Mouse (Mus musculus) hindbrain, embryonic 11.5 days (tissue): ENCODE measurements around the gene Mmadhc. TPM values are rescaled to one million over a fixed set of nuclear protein-coding genes. Genes with fewer than 3 reads are reported as not detected.

Experiments used
- ATAC-seq: fragments of 200-750 bp; cut with Nextera tagmentation; 2 replicates; pipeline ENCODE4 v1.8.0; 2017; ENCODE audit warnings: mild to moderate bottlenecking, moderate TSS enrichment, moderate library complexity; ENCODE audit not compliant: low FRiP score
- DNase-seq: peaks from one replicate; pipeline ENCODE4 v3.0.0-alpha.2; 2015; ENCODE audit warnings: low spot score
- H3K27ac ChIP-seq: fragments of 300-500 bp; sonication (generic); 2 replicates; pipeline ENCODE4 v1.5.1; 2014; ENCODE audit warnings: mild to moderate bottlenecking, low read depth, low read length
- H3K27me3 ChIP-seq: fragments of 300-500 bp; sonication (generic); 2 replicates; pipeline ENCODE4 v1.6.1; 2014; ENCODE audit warnings: mild to moderate bottlenecking, low read length, moderate library complexity, mixed read lengths; ENCODE audit not compliant: control insufficient read depth, insufficient read depth
- H3K36me3 ChIP-seq: fragments of 300-500 bp; sonication (generic); 2 replicates; pipeline ENCODE4 v1.6.1; 2014; ENCODE audit warnings: mild to moderate bottlenecking, low read length, moderate library complexity, mixed read lengths; ENCODE audit not compliant: control insufficient read depth, insufficient read depth
- H3K4me1 ChIP-seq: fragments of 300-500 bp; sonication (generic); replicated peaks from 2 replicates; pipeline ENCODE4 v1.6.1; 2014; ENCODE audit warnings: low read length, mixed read lengths; ENCODE audit not compliant: control insufficient read depth, insufficient read depth
- H3K4me2 ChIP-seq: fragments of 300-500 bp; sonication (generic); replicated peaks from 2 replicates; pipeline ENCODE4 v1.6.1; 2014; ENCODE audit warnings: mild to moderate bottlenecking, low read depth, low read length
- H3K4me3 ChIP-seq: fragments of 300-500 bp; sonication (generic); 2 replicates; pipeline ENCODE4 v1.5.1; 2014; ENCODE audit warnings: low read depth, low read length
- H3K9ac ChIP-seq: fragments of 300-500 bp; sonication (generic); 2 replicates; pipeline ENCODE4 v1.6.1; 2014; ENCODE audit warnings: low read depth, low read length
- H3K9me3 ChIP-seq: fragments of 300-500 bp; sonication (generic); 2 replicates; pipeline ENCODE4 v1.6.1; 2016; ENCODE audit warnings: low read length; ENCODE audit not compliant: control insufficient read depth
- WGBS: fragments of 180-500 bp; shearing (Covaris S2); extraction: QIAGEN DNeasy Blood & Tissue Kit; methylation state at CpG from one replicate; pipeline ENCODE4 v1.1.7; 2014; 5-methylcytosine and 5-hydroxymethylcytosine counted together
- polyA plus RNA-seq: library from polyadenylated mRNA; unstranded; fragments of >200 nt; fragmentation: Nextera tagmentation; extraction: Ambion mirVana; gene quantifications from 2 replicates; pipeline ENCODE4 v1.2.1, GENCODE M21; 2014

Gene Mmadhc
- polyA plus RNA-seq, 1 experiment from 2014 or later, result 179 TPM

DNA sequence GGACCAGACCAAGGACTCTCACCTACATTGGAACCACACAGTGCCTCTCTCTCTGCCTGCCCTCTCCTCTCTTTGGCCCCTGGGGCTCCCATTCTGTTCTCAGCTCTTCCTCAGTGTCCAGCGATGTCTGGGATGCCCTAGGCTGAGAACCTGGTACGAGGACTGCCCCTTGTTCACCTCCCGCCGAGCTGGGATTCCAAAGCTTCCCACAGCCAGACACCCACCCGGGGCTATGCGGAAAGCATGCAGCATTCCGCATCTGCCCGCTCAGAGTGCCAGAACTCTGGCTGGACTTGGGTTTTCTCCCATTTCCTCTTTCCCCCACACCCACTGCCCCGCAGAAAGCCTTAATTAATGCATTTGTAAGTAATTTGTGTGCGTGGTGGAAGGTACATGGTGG is 19.9 kb downstream of the Mmadhc start:
- Histone ChIP-seq H3K4me2 (no peak overlapping the region), H3K27me3 (no peaks in the 10 kb centered on the region), H3K9me3 (no peaks in the 10 kb centered on the region), H3K27ac (no peak overlapping the region), H3K4me1 (no peaks in the 10 kb centered on the region), H3K4me3 (no peak overlapping the region), H3K36me3 (0 out of 2 replicates have a peak, but pooled peaks cover 6% of the 10 kb centered on the region), H3K9ac (no peak overlapping the region)
- DNase-seq (no peak), ATAC-seq (no peak)
- 63% methylated on average over 10 of the region's 10 CpGs for WGBS

GRCm38 (mm10) chr2:50273415-50273814 is 23.2 kb downstream of the Mmadhc start:
- no peak for ATAC-seq
- DNase-seq, result no peak
- 83% methylated on average over 6 of the region's 6 CpGs for WGBS

GRCm38 (mm10) chr2:50272165-50272564 is 24.4 kb downstream of the Mmadhc start:
- Histone ChIP-seq H3K27me3 (no peaks in the 10 kb centered on the region), H3K36me3 (no peaks in the 10 kb centered on the region), H3K27ac (no peak overlapping the region), H3K9ac (no peak overlapping the region), H3K4me1 (no peaks in the 10 kb centered on the region), H3K9me3 (no peaks in the 10 kb centered on the region), H3K4me3 (no peak overlapping the region), H3K4me2 (no peak overlapping the region)
- WGBS, result 50% methylated on average over 5 of the region's 5 CpGs
- DNase-seq (peak; percentile 45), ATAC-seq (no peak)

More at GRCm38 (mm10) chr2:50273415-50273814, 23.2 kb downstream of the Mmadhc start:
- no peak overlapping the region for H3K9ac ChIP-seq
- H3K4me1 ChIP-seq, result no peaks in the 10 kb centered on the region
- H3K9me3 ChIP-seq, result no peaks in the 10 kb centered on the region
- no peaks in the 10 kb centered on the region for H3K27me3 ChIP-seq
- no peak overlapping the region for H3K27ac ChIP-seq
- no peaks in the 10 kb centered on the region for H3K36me3 ChIP-seq
- H3K4me3 ChIP-seq, result no peak overlapping the region
- H3K4me2 ChIP-seq, result no peak overlapping the region

DNA sequence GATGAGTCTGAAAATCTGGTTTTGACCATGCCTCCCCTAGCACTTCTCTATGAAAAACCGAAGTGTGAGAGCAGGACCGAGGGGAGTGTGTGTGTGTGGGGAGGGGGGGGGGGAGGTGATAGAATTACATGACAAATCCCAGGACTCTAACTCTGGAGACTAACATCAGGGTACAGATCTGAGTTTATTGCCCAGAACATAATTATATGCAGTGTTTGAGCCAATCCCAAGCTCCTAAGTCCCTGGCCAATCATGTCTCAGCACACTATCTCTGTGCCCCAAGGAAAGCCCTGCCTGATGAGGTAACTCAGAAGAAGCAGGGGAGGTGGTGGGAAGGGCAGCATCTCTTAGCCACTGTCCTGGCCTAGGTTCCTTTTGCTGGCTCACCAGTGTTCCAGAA is 28.1 kb downstream of the Mmadhc start:
- Histone ChIP-seq H3K4me1 (no peaks in the 10 kb centered on the region), H3K4me3 (no peak overlapping the region), H3K27ac (no peak overlapping the region), H3K9ac (no peak overlapping the region), H3K27me3 (no peaks in the 10 kb centered on the region), H3K4me2 (no peak overlapping the region), H3K36me3 (no peaks in the 10 kb centered on the region), H3K9me3 (no peaks in the 10 kb centered on the region)
- DNase-seq (no peak), ATAC-seq (no peak)
- WGBS, result 89% methylated on average over 2 of the region's 2 CpGs

DNA sequence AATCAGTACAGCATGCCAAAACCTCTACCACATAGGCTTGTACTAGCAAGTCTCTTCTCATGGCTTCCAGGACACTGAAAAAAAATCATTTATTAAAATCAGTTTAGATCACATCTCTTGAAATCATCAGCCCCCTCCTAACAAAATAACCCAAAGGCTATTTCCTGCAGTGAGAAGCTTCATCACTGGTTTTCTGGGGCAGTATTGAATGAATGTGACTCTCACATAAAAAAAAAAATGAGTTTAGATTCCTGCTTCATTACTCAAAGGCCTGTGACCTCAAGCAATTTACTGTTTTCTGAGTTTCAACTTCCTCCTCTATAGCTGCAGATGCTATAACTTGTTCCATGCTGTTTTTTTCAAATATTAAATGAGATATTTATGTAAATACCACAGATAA is 29.6 kb downstream of the Mmadhc start:
- no peaks in the 10 kb centered on the region for H3K27me3 ChIP-seq
- H3K36me3 ChIP-seq, result no peaks in the 10 kb centered on the region
- no peak overlapping the region for H3K4me3 ChIP-seq
- ATAC-seq (no peak), DNase-seq (no peak)
- no peak overlapping the region for H3K4me2 ChIP-seq
- H3K4me1 ChIP-seq, result no peaks in the 10 kb centered on the region
- H3K9me3 ChIP-seq, result no peaks in the 10 kb centered on the region
- H3K27ac ChIP-seq, result no peak overlapping the region
- no peak overlapping the region for H3K9ac ChIP-seq

DNA sequence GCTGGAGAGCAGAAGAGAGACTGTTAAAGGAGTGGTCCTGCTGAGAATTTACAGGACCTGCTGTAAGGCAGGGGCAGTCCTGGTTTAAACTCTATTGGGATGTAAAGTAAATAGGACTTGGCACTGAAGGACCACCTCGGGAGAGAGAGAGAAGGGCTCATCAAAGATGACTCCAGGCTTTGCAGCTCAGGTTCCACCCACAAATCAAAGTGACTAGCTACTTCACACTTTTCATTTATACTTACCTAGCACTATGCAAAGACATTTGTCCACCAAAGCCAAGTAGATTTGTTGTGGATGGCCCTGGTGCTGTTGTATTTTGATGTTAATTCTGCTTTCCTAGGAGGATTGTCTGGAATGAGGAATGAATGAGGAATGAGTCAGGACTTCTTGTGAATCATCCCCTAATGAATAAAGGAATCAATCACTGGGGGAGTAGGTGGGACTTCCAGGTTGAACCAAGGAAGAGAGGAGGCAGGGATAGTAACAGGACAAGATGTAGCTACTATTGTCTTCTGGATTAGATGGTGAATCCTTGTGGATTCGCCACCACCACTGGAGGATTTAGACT is 31.3 kb downstream of the Mmadhc start:
- H3K27ac ChIP-seq, result no peak overlapping the region
- no peaks in the 10 kb centered on the region for H3K9me3 ChIP-seq
- WGBS, result 21% methylated on average over 2 of the region's 2 CpGs

DNA sequence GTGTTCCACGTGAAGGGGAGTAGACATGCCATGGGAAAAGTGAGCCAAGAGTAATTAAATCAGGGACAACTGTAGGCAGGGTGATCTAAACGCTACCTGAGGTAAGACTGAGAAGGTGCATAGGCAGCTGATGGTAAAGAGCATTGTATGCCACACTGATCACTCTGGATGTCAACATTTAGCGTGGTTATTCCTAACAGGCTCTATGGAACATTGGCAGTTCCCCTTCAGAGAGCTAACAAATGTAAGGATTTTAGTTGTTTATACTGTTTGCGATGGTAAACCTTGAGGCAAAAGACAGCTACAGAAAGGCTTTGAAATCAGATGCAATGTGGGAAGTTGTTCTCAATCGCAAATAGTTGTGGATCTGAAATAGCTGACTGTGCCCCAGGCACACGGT is 32.5 kb downstream of the Mmadhc start:
- no peaks in the 10 kb centered on the region for H3K4me1 ChIP-seq
- 83% methylated on average over 6 of the region's 6 CpGs for WGBS
- H3K9ac ChIP-seq, result no peak overlapping the region
- no peaks in the 10 kb centered on the region for H3K36me3 ChIP-seq
- no peak overlapping the region for H3K27ac ChIP-seq
- no peak overlapping the region for H3K4me2 ChIP-seq
- ATAC-seq (no peak), DNase-seq (no peak)
- no peaks in the 10 kb centered on the region for H3K27me3 ChIP-seq
- no peak overlapping the region for H3K4me3 ChIP-seq
- H3K9me3 ChIP-seq, result no peaks in the 10 kb centered on the region

More for the DNA sequence above, 31.3 kb downstream of the Mmadhc start:
- Histone ChIP-seq H3K36me3 (no peaks in the 10 kb centered on the region), H3K4me3 (no peak overlapping the region), H3K27me3 (no peaks in the 10 kb centered on the region), H3K9ac (no peak overlapping the region), H3K4me2 (no peak overlapping the region), H3K4me1 (no peaks in the 10 kb centered on the region)
- no peak for DNase-seq
- no peak for ATAC-seq

- ATAC-seq, result no peak
- H3K4me3 ChIP-seq, result no peak overlapping the region
- no peak overlapping the region for H3K4me2 ChIP-seq
- WGBS, result 92% methylated on average over 5 of the region's 5 CpGs
- no peaks in the 10 kb centered on the region for H3K27me3 ChIP-seq
- no peak overlapping the region for H3K27ac ChIP-seq
- no peaks in the 10 kb centered on the region for H3K4me1 ChIP-seq
- H3K36me3 ChIP-seq, result no peaks in the 10 kb centered on the region
- H3K9me3 ChIP-seq, result no peaks in the 10 kb centered on the region
- H3K9ac ChIP-seq, result no peak overlapping the region
- no peak for DNase-seq
Measured at GRCm38 (mm10) chr2:50254955-50255354, 41.6 kb downstream of the Mmadhc start.

GRCm38 (mm10) chr2:50248551-50248950 is 48.0 kb downstream of the Mmadhc start:
- Histone ChIP-seq H3K27ac (no peak overlapping the region), H3K27me3 (no peaks in the 10 kb centered on the region), H3K4me2 (no peak overlapping the region), H3K4me3 (no peak overlapping the region), H3K4me1 (no peaks in the 10 kb centered on the region), H3K9me3 (no peaks in the 10 kb centered on the region), H3K9ac (no peak overlapping the region), H3K36me3 (no peaks in the 10 kb centered on the region)
- ATAC-seq (no peak), DNase-seq (no peak)
- 80% methylated on average over 3 of the region's 3 CpGs for WGBS
